Mouse (Mus musculus) embryonic facial prominence, embryonic 10.5 days (tissue): ENCODE measurements at regions not wholly inside any gene's neighbourhood (a gene's known extent, or its start where the extent isn't known, plus 50 kb on each side); places are given as distances from the start of the nearest gene placed in this dataset.

Source experiments
- DNase-seq: peaks from one replicate; pipeline ENCODE4 v3.0.0-alpha.2; 2017; ENCODE audit warnings: low spot score
- H3K27ac ChIP-seq: fragments of 300-500 bp; sonication (generic); replicated peaks from 2 replicates; pipeline ENCODE4 v1.5.1; 2016; ENCODE audit warnings: mild to moderate bottlenecking
- H3K27me3 ChIP-seq: fragments of 300-500 bp; sonication (generic); replicated peaks from 2 replicates; pipeline ENCODE4 v1.6.1; 2016; ENCODE audit warnings: low read depth, mild to moderate bottlenecking; ENCODE audit not compliant: poor library complexity, severe bottlenecking
- H3K36me3 ChIP-seq: fragments of 300-500 bp; sonication (generic); replicated peaks from 2 replicates; pipeline ENCODE4 v1.6.1; 2016; ENCODE audit warnings: mild to moderate bottlenecking, moderate library complexity
- H3K4me1 ChIP-seq: fragments of 300-500 bp; sonication (generic); 2 replicates; pipeline ENCODE4 v1.6.1; 2016
- H3K4me3 ChIP-seq: fragments of 300-500 bp; sonication (generic); 2 replicates; pipeline ENCODE4 v1.5.1; 2016; ENCODE audit warnings: mild to moderate bottlenecking, moderate library complexity
- H3K9me3 ChIP-seq: fragments of 300-500 bp; sonication (generic); 2 replicates; pipeline ENCODE4 v1.6.1; 2016; ENCODE audit warnings: mild to moderate bottlenecking
- WGBS: fragments of 180-500 bp; shearing (Covaris S2); methylation state at CpG from one replicate; pipeline ENCODE4 v1.1.7; 2016; 5-methylcytosine and 5-hydroxymethylcytosine counted together

- DNase-seq, result peak; percentile 46
- peaks cover 7% of the 10 kb centered on the region; the same call in 1 of the 2 replicates for H3K27me3 ChIP-seq
- 10% methylated on average over 3 of the region's 3 CpGs for WGBS
- no peak overlapping the region for H3K4me3 ChIP-seq
- no peaks in the 10 kb centered on the region for H3K36me3 ChIP-seq
- H3K4me1 ChIP-seq, result no peaks in the 10 kb centered on the region
- H3K27ac ChIP-seq, result no peak overlapping the region
- no peaks in the 10 kb centered on the region for H3K9me3 ChIP-seq
Measured at GRCm38 (mm10) chrX:136321692-136322091, 51.6 kb downstream of the Bex3 start.

GRCm38 (mm10) chrX:136365809-136366208, 95.8 kb downstream of the Bex3 start:
- Histone ChIP-seq H3K4me1 (no peaks in the 10 kb centered on the region), H3K36me3 (no peaks in the 10 kb centered on the region), H3K27ac (no peak overlapping the region), H3K27me3 (no peaks in the 10 kb centered on the region; the same call in 1 of the 2 replicates), H3K4me3 (no peak overlapping the region), H3K9me3 (no peaks in the 10 kb centered on the region)
- DNase-seq, result no peak
- 81% methylated on average over 2 of the region's 2 CpGs for WGBS
